Mouse (Mus musculus): ENCODE measurements at regions not wholly inside any gene's neighbourhood (a gene's known extent, or its start where the extent isn't known, plus 50 kb on each side); places are given as distances from the start of the nearest gene placed in this dataset.

DNA sequence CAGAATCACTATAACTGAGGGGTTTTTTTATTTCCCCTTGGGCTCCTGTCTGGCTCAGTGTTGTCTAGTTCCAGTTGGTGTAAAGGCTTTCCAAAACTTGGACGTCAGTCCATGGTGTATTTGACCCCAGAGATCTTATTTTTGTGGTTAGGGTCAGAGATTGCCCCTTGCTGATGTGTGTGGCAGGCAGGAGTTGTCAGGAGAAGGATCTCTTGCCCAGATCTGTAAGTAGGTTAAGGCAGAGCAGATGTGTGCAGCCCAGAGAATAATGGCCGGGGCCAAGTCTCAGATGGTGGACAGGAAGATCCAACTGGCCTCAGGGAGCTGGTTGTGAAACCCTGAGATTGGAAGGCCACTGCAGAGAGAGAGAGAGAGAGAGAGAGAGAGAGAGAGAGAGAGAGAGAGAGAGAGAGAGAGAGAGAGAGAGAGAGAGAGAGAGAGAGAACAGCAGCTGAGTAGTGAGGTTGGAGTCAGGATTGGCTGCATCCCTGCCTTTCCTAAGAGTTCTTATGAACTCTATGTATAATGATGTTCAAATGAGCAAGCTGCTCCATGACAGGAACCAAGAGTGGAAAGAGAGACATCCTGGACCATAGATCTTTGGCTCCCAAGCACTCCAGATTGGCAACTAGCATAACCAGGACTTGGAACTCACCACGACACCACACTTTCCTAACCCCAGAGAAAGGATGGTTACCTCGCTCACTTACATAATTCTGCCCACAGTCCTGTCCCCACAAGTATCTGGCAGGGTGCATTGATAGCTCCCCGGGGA, 479.9 kb downstream of the Gm826 start (continued):
- no peak for TF ChIP-seq ZC3H11A (IDR thresholded peaks at IDR 0.05; ENCODE audit: low read depth, low read length)

DNA sequence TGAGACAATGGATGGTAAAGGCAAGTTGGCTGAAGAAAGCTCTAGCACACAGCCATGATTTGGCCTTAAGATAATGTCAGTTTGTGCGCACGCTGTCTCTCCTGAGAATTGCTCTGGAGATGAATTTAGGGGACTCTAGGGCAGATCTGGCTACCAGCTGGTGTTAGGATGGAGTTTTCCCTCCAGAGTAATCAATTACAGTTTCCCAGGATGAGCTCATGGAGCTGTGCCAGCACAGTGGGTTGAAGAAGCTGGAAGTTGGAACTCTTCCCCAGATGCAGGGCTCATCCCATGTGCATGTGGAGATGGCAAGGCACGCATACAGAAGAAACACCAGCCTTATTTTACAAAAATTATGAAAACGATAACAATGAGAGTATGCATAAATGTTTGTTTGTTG, 481.0 kb downstream of the Gm826 start:
- TF ChIP-seq POLR2A (IDR thresholded peaks at IDR 0.05; ENCODE audit: control insufficient read depth in 1 of 2, insufficient read depth in 1 of 2, low read depth in 1 of 2, low read length in 2 of 2, poor library complexity in 1 of 2) (no peak), ETS1 (IDR thresholded peaks at IDR 0.05; ENCODE audit: low read depth, low read length) (no peak)
- no peaks in the 10 kb centered on the region for H3K79me2 ChIP-seq (ENCODE audit: control insufficient read depth, insufficient read depth, low read length, poor library complexity)
- H3K9me3 ChIP-seq (replicated peaks; ENCODE audit: insufficient read depth, low read length) = no peaks in the 10 kb centered on the region
- H3K27ac ChIP-seq (ENCODE audit: control insufficient read depth, low read depth, low read length) = no peak overlapping the region
- H3K9ac ChIP-seq (ENCODE audit: control insufficient read depth, low read depth, low read length, poor library complexity, severe bottlenecking) = no peak overlapping the region
- H3K27me3 ChIP-seq (ENCODE audit: control insufficient read depth in 1 of 2, insufficient read depth in 2 of 2, low read length in 2 of 2) = no peaks in the 10 kb centered on the region
- DNase-seq (ENCODE audit: low read depth, low spot score) = no peak
- no peak overlapping the region for H3K4me3 ChIP-seq (ENCODE audit: control insufficient read depth in 1 of 2, insufficient read depth in 1 of 2, low read depth in 2 of 2, low read length in 2 of 2)
- H3K36me3 ChIP-seq (ENCODE audit: control insufficient read depth in 1 of 2, insufficient read depth in 2 of 2, low read length in 2 of 2) = no peaks in the 10 kb centered on the region
- H3K4me1 ChIP-seq (ENCODE audit: control insufficient read depth in 1 of 2, insufficient read depth in 2 of 2, low read length in 2 of 2) = no peaks in the 10 kb centered on the region

DNA sequence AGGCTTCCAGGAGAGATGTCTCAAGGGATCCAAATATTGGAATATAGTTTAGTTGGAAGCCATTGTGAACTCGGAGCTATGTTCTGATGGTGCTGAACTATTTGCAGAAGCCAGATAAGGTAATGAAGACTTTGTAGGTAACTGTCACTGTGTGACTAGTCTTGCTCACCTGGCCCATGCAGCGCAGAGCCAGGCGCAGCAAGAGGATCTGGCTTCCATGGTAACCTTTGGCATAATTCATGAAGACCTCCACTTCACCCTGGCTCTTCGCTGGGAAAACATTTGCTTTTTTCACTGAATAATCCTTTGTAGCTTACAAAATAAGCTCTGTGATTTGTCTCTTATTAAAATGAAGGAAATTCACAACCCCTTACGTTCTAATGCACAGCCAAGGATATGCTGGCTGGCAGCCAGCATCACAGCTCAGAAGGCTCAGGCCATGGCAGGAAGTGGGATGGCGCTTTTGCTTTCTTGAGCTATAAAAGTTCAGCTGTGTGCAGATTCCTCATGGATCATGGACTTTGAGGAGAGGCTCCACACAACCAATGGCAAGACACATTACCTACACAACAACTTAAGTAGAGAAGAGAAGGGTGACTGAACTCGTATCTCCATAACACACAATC, 501.4 kb downstream of the Gm826 start:
- H3K9me3 ChIP-seq (replicated peaks; ENCODE audit: insufficient read depth, low read length) = no peaks in the 10 kb centered on the region
- no peak for DNase-seq (ENCODE audit: low read depth, low spot score)
- H3K79me2 ChIP-seq (ENCODE audit: control insufficient read depth, insufficient read depth, low read length, poor library complexity) = no peaks in the 10 kb centered on the region
- no peak overlapping the region for H3K4me3 ChIP-seq (ENCODE audit: control insufficient read depth in 1 of 2, insufficient read depth in 1 of 2, low read depth in 2 of 2, low read length in 2 of 2)
- no peaks in the 10 kb centered on the region for H3K27me3 ChIP-seq (ENCODE audit: control insufficient read depth in 1 of 2, insufficient read depth in 2 of 2, low read length in 2 of 2)
- no peak for TF ChIP-seq ZMIZ1 (IDR thresholded peaks at IDR 0.05; ENCODE audit: low read depth, low read length)
- TF ChIP-seq BHLHE40 (IDR thresholded peaks at IDR 0.05; ENCODE audit: borderline replicate concordance, low read depth, low read length) = no peak
- no peak for TF ChIP-seq POLR2AphosphoS5 (IDR thresholded peaks at IDR 0.05; ENCODE audit: borderline replicate concordance, low read depth, low read length)
- TF ChIP-seq POLR2A (IDR thresholded peaks at IDR 0.05; ENCODE audit: control insufficient read depth in 1 of 2, insufficient read depth in 1 of 2, low read depth in 1 of 2, low read length in 2 of 2, poor library complexity in 1 of 2) = no peak
- TF ChIP-seq MEF2A (IDR thresholded peaks at IDR 0.05; ENCODE audit: extremely low read depth, insufficient replicate concordance, low read depth, low read length, poor library complexity, severe bottlenecking) = no peak
- no peak for TF ChIP-seq GABPA (IDR thresholded peaks at IDR 0.05; ENCODE audit: low read depth, low read length)
- TF ChIP-seq EP300 (IDR thresholded peaks at IDR 0.05; ENCODE audit: low read depth in 1 of 2, low read length in 2 of 2) = no peak
- no peak for TF ChIP-seq SIN3A (IDR thresholded peaks at IDR 0.05; ENCODE audit: low read length)
- no peak for TF ChIP-seq MAZ (IDR thresholded peaks at IDR 0.05; ENCODE audit: low read depth, low read length)
- TF ChIP-seq ZKSCAN1 (IDR thresholded peaks at IDR 0.05; ENCODE audit: low read depth, low read length) = no peak
- TF ChIP-seq CHD1 (IDR thresholded peaks at IDR 0.05; ENCODE audit: low read depth, low read length) = no peak
- TF ChIP-seq E2F4 (IDR thresholded peaks at IDR 0.05; ENCODE audit: borderline replicate concordance, low read depth, low read length) = no peak
- no peak for TF ChIP-seq MYC (IDR thresholded peaks at IDR 0.05; ENCODE audit: low read depth, low read length)
- no peak for TF ChIP-seq CTCF (IDR thresholded peaks at IDR 0.05 in 2 of 3, conservative IDR thresholded peaks at IDR 0.05 in 1 of 3; ENCODE audit: control insufficient read depth in 1 of 3, insufficient read depth in 1 of 3, low read depth in 2 of 3, low read length in 3 of 3, poor library complexity in 1 of 3, severe bottlenecking in 1 of 3)
- no peak for TF ChIP-seq SMC3 (IDR thresholded peaks at IDR 0.05; ENCODE audit: low read depth, low read length)
- TF ChIP-seq RAD21 (IDR thresholded peaks at IDR 0.05; ENCODE audit: low read depth, low read length) = no peak
- TF ChIP-seq MXI1 (IDR thresholded peaks at IDR 0.05; ENCODE audit: low read depth, low read length) = no peak
- TF ChIP-seq TBP (IDR thresholded peaks at IDR 0.05; ENCODE audit: low read depth, low read length) = no peak
- H3K9ac ChIP-seq (ENCODE audit: control insufficient read depth, low read depth, low read length, poor library complexity, severe bottlenecking) = no peak overlapping the region
- H3K36me3 ChIP-seq (ENCODE audit: control insufficient read depth in 1 of 2, insufficient read depth in 2 of 2, low read length in 2 of 2) = no peaks in the 10 kb centered on the region
- no peak overlapping the region for H3K27ac ChIP-seq (ENCODE audit: control insufficient read depth, low read depth, low read length)
- H3K4me1 ChIP-seq (ENCODE audit: control insufficient read depth in 1 of 2, insufficient read depth in 2 of 2, low read length in 2 of 2) = no peaks in the 10 kb centered on the region

Data from MEL (cell line).